Mouse (Mus musculus): ENCODE data around the gene Pla2g2f. TPM values are rescaled to one million over a fixed set of nuclear protein-coding genes. Genes with fewer than 3 reads are reported as not detected.

Gene Pla2g2f
- polyA plus RNA-seq, 1 experiment from 2014 or later: 0.16 TPM

- WGBS: 28% methylated on average over 6 of the region's 6 CpGs
- Histone ChIP-seq H3K9me3 (ENCODE audit: control insufficient read depth, low read depth, low read length) (no peaks in the 10 kb centered on the region), H3K36me3 (ENCODE audit: control insufficient read depth, insufficient read depth, low read length) (no peaks in the 10 kb centered on the region), H3K4me1 (ENCODE audit: control insufficient read depth, insufficient read depth, low read length) (peaks cover 10% of the 10 kb centered on the region; the same call in 1 of the 2 replicates), H3K27me3 (ENCODE audit: control insufficient read depth, insufficient read depth, low read length) (no peaks in the 10 kb centered on the region), H3K9ac (replicated peaks; ENCODE audit: low read depth, low read length) (no peak overlapping the region), H3K4me3 (ENCODE audit: low read depth, low read length) (no peak overlapping the region), H3K27ac (ENCODE audit: low read length) (no peak overlapping the region), H3K4me2 (replicated peaks; ENCODE audit: low read depth, low read length) (no peak overlapping the region)
- no peak for ATAC-seq (ENCODE audit: insufficient number of reproducible peaks, insufficient read depth, low FRiP score, low read depth)
Measured at GRCm38 (mm10) chr4:138796513-138797216, 39.2 kb upstream of the Pla2g2f start.

- WGBS: 89% methylated on average over 6 of the region's 6 CpGs
- peaks cover 10% of the 10 kb centered on the region; the same call in 1 of the 2 replicates for H3K4me1 ChIP-seq (ENCODE audit: control insufficient read depth, insufficient read depth, low read length)
- ATAC-seq (ENCODE audit: insufficient number of reproducible peaks, insufficient read depth, low FRiP score, low read depth): no peak
- no peak overlapping the region for H3K4me2 ChIP-seq (replicated peaks; ENCODE audit: low read depth, low read length)
- H3K9me3 ChIP-seq (ENCODE audit: control insufficient read depth, low read depth, low read length): no peaks in the 10 kb centered on the region
- H3K36me3 ChIP-seq (ENCODE audit: control insufficient read depth, insufficient read depth, low read length): no peaks in the 10 kb centered on the region
- H3K9ac ChIP-seq (replicated peaks; ENCODE audit: low read depth, low read length): no peak overlapping the region
- H3K27me3 ChIP-seq (ENCODE audit: control insufficient read depth, insufficient read depth, low read length): no peaks in the 10 kb centered on the region
- no peak overlapping the region for H3K4me3 ChIP-seq (ENCODE audit: low read depth, low read length)
- H3K27ac ChIP-seq (ENCODE audit: low read length): no peak overlapping the region
Measured at GRCm38 (mm10) chr4:138794344-138794743, 36.9 kb upstream of the Pla2g2f start.

- Histone ChIP-seq H3K4me1 (ENCODE audit: control insufficient read depth, insufficient read depth, low read length) (peaks cover 10% of the 10 kb centered on the region; the same call in 1 of the 2 replicates), H3K27me3 (ENCODE audit: control insufficient read depth, insufficient read depth, low read length) (no peaks in the 10 kb centered on the region), H3K4me3 (ENCODE audit: low read depth, low read length) (no peak overlapping the region), H3K27ac (ENCODE audit: low read length) (no peak overlapping the region), H3K36me3 (ENCODE audit: control insufficient read depth, insufficient read depth, low read length) (no peaks in the 10 kb centered on the region), H3K4me2 (replicated peaks; ENCODE audit: low read depth, low read length) (no peak overlapping the region), H3K9me3 (ENCODE audit: control insufficient read depth, low read depth, low read length) (no peaks in the 10 kb centered on the region), H3K9ac (replicated peaks; ENCODE audit: low read depth, low read length) (no peak overlapping the region)
- WGBS: 52% methylated on average over 2 of the region's 2 CpGs
- no peak for ATAC-seq (ENCODE audit: insufficient number of reproducible peaks, insufficient read depth, low FRiP score, low read depth)
Measured at GRCm38 (mm10) chr4:138793276-138793675, 35.9 kb upstream of the Pla2g2f start.

GRCm38 (mm10) chr4:138792599-138792998 lies 35.2 kb upstream of the Pla2g2f start:
- H3K27ac ChIP-seq (ENCODE audit: low read length): peak overlapping the region; percentile 44; the same call in 1 of the 2 replicates
- H3K4me1 ChIP-seq (ENCODE audit: control insufficient read depth, insufficient read depth, low read length): peaks cover 10% of the 10 kb centered on the region; the same call in 1 of the 2 replicates
- WGBS: 13% methylated on average over 9 of the region's 9 CpGs
- H3K27me3 ChIP-seq (ENCODE audit: control insufficient read depth, insufficient read depth, low read length): no peaks in the 10 kb centered on the region
- no peaks in the 10 kb centered on the region for H3K9me3 ChIP-seq (ENCODE audit: control insufficient read depth, low read depth, low read length)
- no peak overlapping the region for H3K4me3 ChIP-seq (ENCODE audit: low read depth, low read length)
- no peak for ATAC-seq (ENCODE audit: insufficient number of reproducible peaks, insufficient read depth, low FRiP score, low read depth)
- no peak overlapping the region for H3K4me2 ChIP-seq (replicated peaks; ENCODE audit: low read depth, low read length)
- H3K36me3 ChIP-seq (ENCODE audit: control insufficient read depth, insufficient read depth, low read length): no peaks in the 10 kb centered on the region
- no peak overlapping the region for H3K9ac ChIP-seq (replicated peaks; ENCODE audit: low read depth, low read length)

- H3K9me3 ChIP-seq (ENCODE audit: control insufficient read depth, low read depth, low read length): no peaks in the 10 kb centered on the region
- H3K36me3 ChIP-seq (ENCODE audit: control insufficient read depth, insufficient read depth, low read length): no peaks in the 10 kb centered on the region
- 67% methylated on average over 6 of the region's 6 CpGs for WGBS
- no peak for ATAC-seq (ENCODE audit: insufficient number of reproducible peaks, insufficient read depth, low FRiP score, low read depth)
- no peak overlapping the region for H3K27ac ChIP-seq (ENCODE audit: low read length)
- no peak overlapping the region for H3K9ac ChIP-seq (replicated peaks; ENCODE audit: low read depth, low read length)
- peaks cover 10% of the 10 kb centered on the region; the same call in 1 of the 2 replicates for H3K4me1 ChIP-seq (ENCODE audit: control insufficient read depth, insufficient read depth, low read length)
- no peaks in the 10 kb centered on the region for H3K27me3 ChIP-seq (ENCODE audit: control insufficient read depth, insufficient read depth, low read length)
- no peak overlapping the region for H3K4me3 ChIP-seq (ENCODE audit: low read depth, low read length)
- H3K4me2 ChIP-seq (replicated peaks; ENCODE audit: low read depth, low read length): no peak overlapping the region
Measured at GRCm38 (mm10) chr4:138791452-138791851, 34.0 kb upstream of the Pla2g2f start.

GRCm38 (mm10) chr4:138788381-138788780 lies 31.0 kb upstream of the Pla2g2f start:
- Histone ChIP-seq H3K9ac (replicated peaks; ENCODE audit: low read depth, low read length) (no peak overlapping the region), H3K36me3 (ENCODE audit: control insufficient read depth, insufficient read depth, low read length) (no peaks in the 10 kb centered on the region), H3K4me3 (ENCODE audit: low read depth, low read length) (no peak overlapping the region), H3K4me1 (ENCODE audit: control insufficient read depth, insufficient read depth, low read length) (peaks cover 13% of the 10 kb centered on the region; the same call in 1 of the 2 replicates), H3K9me3 (ENCODE audit: control insufficient read depth, low read depth, low read length) (no peaks in the 10 kb centered on the region), H3K27me3 (ENCODE audit: control insufficient read depth, insufficient read depth, low read length) (no peaks in the 10 kb centered on the region), H3K27ac (ENCODE audit: low read length) (no peak overlapping the region), H3K4me2 (replicated peaks; ENCODE audit: low read depth, low read length) (no peak overlapping the region)
- ATAC-seq (ENCODE audit: insufficient number of reproducible peaks, insufficient read depth, low FRiP score, low read depth): no peak
- WGBS: 66% methylated on average over 4 of the region's 4 CpGs

- Histone ChIP-seq H3K9ac (replicated peaks; ENCODE audit: low read depth, low read length) (no peak overlapping the region), H3K4me1 (ENCODE audit: control insufficient read depth, insufficient read depth, low read length) (0 out of 2 replicates have a peak, but pooled peaks cover 3% of the 10 kb centered on the region), H3K4me3 (ENCODE audit: low read depth, low read length) (no peak overlapping the region), H3K27me3 (ENCODE audit: control insufficient read depth, insufficient read depth, low read length) (no peaks in the 10 kb centered on the region), H3K36me3 (ENCODE audit: control insufficient read depth, insufficient read depth, low read length) (no peaks in the 10 kb centered on the region), H3K4me2 (replicated peaks; ENCODE audit: low read depth, low read length) (no peak overlapping the region), H3K27ac (ENCODE audit: low read length) (no peak overlapping the region), H3K9me3 (ENCODE audit: control insufficient read depth, low read depth, low read length) (no peaks in the 10 kb centered on the region)
- no peak for ATAC-seq (ENCODE audit: insufficient number of reproducible peaks, insufficient read depth, low FRiP score, low read depth)
- WGBS: 53% methylated on average over 4 of the region's 4 CpGs
Measured at GRCm38 (mm10) chr4:138786141-138786540, 28.7 kb upstream of the Pla2g2f start.

GRCm38 (mm10) chr4:138785721-138786120 lies 28.3 kb upstream of the Pla2g2f start:
- 59% methylated on average over 4 of the region's 4 CpGs for whole genome bisulfite sequencing
- no peak overlapping the region for H3K27ac ChIP-seq (ENCODE audit: low read length)

More at GRCm38 (mm10) chr4:138785721-138786120, 28.3 kb upstream of the Pla2g2f start:
- Histone ChIP-seq H3K36me3 (ENCODE audit: control insufficient read depth, insufficient read depth, low read length) (no peaks in the 10 kb centered on the region), H3K27me3 (ENCODE audit: control insufficient read depth, insufficient read depth, low read length) (no peaks in the 10 kb centered on the region), H3K4me3 (ENCODE audit: low read depth, low read length) (no peak overlapping the region), H3K9me3 (ENCODE audit: control insufficient read depth, low read depth, low read length) (no peaks in the 10 kb centered on the region), H3K9ac (replicated peaks; ENCODE audit: low read depth, low read length) (no peak overlapping the region), H3K4me2 (replicated peaks; ENCODE audit: low read depth, low read length) (no peak overlapping the region), H3K4me1 (ENCODE audit: control insufficient read depth, insufficient read depth, low read length) (0 out of 2 replicates have a peak, but pooled peaks cover 3% of the 10 kb centered on the region)
- ATAC-seq (ENCODE audit: insufficient number of reproducible peaks, insufficient read depth, low FRiP score, low read depth): no peak
